Mouse (Mus musculus) erythroid progenitor cell, adult 5-6 weeks (primary cell): ENCODE measurements at regions not wholly inside any gene's neighbourhood (a gene's known extent, or its start where the extent isn't known, plus 50 kb on each side); places are given as distances from the start of the nearest gene placed in this dataset.

Experiments used
- ATAC-seq: replicated peaks from 2 replicates; pipeline ENCODE4 v1.8.0; 2016; ENCODE audit warnings: moderate number of reproducible peaks, mild to moderate bottlenecking, moderate TSS enrichment, inconsistent platforms; ENCODE audit not compliant: poor library complexity, low FRiP score, severe bottlenecking

GRCm38 (mm10) chr13:81852309-81852978 lies 69.6 kb downstream of the Cetn3 start:
- ATAC-seq: peak; percentile 95

GRCm38 (mm10) chr13:81856072-81856471 lies 73.2 kb downstream of the Cetn3 start:
- no peak for ATAC-seq

GRCm38 (mm10) chr13:81860683-81861082 lies 77.8 kb downstream of the Cetn3 start:
- ATAC-seq: no peak

DNA sequence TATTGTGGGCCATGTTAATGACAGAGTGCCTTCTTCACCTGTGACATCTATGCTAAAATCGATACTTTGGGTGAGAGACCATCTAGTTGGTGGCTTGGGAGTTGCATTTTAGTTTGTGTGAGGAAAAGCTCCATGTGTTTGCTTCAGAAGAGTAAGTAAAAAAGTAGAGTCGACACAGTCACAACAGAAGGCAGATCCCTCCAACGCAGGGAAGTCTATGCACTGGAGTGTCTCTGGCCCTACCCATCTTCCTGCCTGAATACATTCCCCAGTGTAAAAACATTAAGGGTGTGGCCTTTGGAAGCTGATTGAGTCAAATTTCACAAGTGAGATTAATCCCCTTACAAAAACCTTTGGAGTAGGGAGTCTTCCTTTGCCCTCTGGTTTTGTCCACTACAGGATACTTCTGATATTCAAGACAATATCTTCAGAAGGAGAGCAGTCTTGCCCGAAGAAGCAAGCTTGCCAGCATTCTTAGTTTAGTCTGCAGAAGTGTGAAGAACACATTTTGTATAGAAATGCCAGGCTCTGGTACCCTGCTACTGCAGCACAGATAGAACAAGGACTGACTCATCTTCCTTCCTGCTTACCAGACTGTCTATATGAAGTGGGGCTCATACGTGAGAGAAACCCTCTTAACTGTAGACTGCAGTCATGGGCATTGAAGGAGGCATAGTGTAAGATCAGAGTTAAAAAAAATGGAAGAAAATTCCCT lies 79.2 kb downstream of the Cetn3 start:
- no peak for ATAC-seq

- no peak for ATAC-seq
Measured at GRCm38 (mm10) chr13:81871226-81871625, 88.3 kb downstream of the Cetn3 start.

DNA sequence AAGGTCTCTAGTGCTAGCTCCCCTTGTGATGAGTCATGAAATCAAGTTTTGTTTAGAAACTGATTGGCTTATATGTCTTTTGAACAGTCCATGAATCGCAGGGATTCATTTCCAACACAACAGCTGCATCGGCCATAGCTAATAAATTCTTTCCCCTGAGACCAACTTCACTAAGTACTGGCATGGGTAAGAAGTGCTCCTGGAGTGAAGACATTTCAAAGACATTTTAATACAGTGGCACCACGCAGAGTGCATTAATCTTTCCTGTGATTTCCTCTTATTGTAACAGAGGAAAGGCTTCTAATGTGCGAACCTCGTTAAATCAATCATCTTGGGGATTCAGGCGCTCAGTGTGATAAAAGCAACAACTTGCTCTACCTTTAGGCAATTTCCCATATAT lies 103.0 kb downstream of the Cetn3 start:
- no peak for ATAC-seq

DNA sequence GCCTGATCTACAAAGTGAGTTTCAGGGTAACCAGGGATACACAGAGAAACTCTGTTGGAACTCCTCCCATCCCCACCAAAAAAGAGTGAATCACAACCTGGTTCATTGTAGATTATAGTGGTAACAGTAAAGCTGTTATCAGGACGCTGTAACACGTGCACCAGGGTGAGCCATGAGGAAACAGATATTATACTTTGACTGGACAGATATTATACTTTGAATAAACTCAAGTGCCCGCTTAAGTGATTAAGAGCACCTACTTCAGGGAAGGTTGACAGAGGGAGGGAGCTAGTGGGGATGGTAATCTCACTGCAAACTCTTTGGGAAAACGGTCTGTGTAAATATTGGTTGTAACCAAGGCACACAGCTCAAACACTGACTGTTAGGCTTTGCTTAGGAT lies 147.4 kb downstream of the Cetn3 start:
- no peak for ATAC-seq

DNA sequence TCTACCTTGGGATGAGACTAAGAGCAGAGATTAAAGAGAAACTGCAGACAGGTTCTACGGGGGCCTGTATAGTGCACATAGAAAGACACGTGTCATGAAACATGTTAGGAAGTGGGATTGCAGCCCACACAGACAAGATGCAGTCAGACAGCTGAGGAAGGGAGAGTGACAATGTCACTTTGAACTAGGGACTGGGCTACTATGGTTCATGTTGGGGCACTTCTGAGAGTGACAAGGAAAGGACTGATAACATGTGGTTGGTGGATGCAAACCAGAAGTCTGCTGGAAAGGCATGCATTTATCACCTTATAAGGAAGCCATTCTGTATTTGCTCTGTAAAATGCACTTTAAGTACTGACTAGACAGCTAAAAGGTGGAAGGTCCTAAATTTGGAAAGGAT lies 148.3 kb downstream of the Cetn3 start:
- ATAC-seq: no peak

DNA sequence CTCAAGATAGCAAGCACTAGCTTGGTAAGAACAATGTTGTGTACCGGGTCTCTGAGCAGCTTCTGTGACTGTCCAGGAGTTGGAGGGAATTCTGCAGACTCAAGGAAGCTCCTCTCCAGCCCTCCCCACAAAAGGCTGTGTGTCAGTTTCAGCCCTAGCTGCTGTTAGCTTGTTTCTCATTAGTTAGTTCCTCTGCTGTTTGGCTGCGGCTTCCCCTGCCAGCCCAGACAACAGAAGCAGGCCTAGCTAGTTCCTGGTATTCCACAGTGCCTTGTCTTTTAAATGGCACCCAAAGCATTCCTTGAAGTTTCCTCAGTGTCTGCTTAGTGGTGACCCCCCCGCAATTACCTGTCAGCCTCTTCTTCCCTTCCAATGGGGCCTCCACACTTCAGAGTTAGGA lies 154.2 kb downstream of the Cetn3 start:
- no peak for ATAC-seq

DNA sequence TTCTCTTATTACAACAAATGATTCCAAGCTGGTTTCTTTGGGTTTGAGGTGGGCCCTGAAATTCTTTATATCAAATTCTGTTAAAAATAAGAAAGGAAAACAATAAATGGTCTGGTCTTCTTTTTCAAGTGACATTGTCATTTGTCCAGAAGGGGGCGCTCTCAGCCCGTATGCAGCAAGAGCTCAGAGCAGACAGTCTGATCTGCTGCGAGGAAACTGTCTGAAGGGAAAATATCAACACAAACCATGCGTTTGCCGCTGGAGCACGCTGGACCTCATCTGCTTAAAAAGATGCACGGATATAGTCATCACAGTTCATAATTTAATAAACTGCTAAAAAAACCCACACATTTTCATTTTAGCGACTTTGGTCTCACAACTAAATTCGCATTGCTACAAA lies 161.2 kb downstream of the Cetn3 start:
- ATAC-seq: no peak

- no peak for ATAC-seq
Measured at GRCm38 (mm10) chr13:81944469-81944868, 161.6 kb downstream of the Cetn3 start.

- ATAC-seq: no peak
Measured at GRCm38 (mm10) chr13:81945741-81946140, 162.9 kb downstream of the Cetn3 start.

DNA sequence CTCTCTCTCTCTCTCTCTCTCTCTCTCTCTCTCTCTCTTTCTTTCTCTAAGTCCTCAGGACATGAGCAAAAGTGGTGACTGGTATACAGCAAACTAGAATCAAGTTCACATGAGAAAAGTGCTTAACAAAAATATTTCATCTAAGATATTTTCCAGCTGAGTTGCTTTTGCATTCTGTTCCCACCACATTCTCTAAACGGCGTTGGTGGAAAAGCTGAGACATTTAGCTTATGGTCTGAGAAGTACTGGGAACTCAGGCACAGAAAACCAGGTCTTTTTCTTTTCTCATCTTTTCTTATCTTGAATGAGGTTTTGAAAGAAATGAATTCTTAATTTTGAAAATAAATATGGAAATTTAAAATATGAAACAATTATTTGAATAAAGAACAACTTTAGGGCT lies 182.6 kb downstream of the Cetn3 start:
- ATAC-seq: no peak

DNA sequence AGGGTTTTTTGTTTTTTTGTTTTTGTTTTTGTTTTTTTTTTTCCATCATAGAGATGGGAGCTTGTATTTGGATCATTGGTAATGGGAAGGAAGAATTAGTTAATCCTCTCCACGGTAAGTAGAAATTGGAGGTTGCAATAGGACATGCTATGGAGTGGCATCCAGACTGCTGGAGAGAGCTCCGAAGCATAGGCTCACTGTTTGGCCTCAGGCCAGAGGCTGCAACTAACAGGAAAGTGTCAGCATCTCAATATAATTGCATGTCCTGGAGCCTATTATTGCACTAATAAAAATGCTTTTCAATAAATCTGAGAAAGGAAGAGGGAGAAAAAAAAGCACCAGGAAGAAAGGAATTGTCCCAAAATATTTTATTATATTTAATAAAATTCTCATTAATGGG lies 193.0 kb downstream of the Cetn3 start:
- ATAC-seq: no peak

DNA sequence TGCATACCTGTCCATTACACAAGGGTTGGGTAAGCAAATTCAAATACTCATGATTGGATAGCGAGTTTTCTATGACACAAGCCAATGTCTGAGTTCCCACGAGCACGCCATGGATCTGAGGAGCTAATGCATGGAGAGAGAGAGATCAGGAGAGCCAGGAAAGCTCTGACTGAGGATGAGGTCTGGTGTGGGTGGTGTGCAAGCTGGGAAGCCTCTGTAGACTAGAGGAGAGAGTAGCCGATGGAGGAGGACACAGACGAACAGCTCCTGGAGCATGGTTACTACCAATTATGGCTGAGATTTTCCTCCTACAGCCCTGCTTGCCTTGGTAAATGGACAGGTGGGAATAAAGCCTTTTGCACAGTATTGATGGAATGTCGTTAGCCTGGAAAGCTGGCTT lies 195.1 kb downstream of the Cetn3 start:
- ATAC-seq: no peak

- no peak for ATAC-seq
Measured at GRCm38 (mm10) chr13:81979289-81979688, 196.4 kb downstream of the Cetn3 start.

- ATAC-seq: no peak
Measured at GRCm38 (mm10) chr13:81980094-81980493, 197.2 kb downstream of the Cetn3 start.

DNA sequence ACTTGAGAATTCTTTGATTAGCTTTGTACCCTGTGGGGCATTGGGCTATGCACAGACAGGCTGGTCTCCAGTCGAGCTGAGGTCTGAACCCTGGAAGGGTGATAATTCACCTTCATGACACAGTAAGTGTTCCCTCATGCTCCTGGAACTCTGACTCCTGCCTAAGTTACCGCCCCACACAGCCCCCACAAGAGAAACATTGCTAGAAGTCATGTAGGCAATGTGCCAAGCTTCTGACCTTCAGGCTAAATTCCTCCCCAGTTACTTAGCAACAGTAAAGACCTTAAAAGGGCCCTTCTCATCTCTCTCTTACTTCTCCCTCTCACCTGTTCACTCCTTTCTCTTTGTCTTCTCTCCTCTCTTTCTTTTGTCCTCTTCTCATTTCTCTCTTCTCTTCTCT lies 199.6 kb downstream of the Cetn3 start:
- no peak for ATAC-seq

- ATAC-seq: no peak
Measured at GRCm38 (mm10) chr13:82000681-82001212, 217.9 kb downstream of the Cetn3 start.

- ATAC-seq: no peak
Measured at GRCm38 (mm10) chr13:82005929-82006726, 223.3 kb downstream of the Cetn3 start.

DNA sequence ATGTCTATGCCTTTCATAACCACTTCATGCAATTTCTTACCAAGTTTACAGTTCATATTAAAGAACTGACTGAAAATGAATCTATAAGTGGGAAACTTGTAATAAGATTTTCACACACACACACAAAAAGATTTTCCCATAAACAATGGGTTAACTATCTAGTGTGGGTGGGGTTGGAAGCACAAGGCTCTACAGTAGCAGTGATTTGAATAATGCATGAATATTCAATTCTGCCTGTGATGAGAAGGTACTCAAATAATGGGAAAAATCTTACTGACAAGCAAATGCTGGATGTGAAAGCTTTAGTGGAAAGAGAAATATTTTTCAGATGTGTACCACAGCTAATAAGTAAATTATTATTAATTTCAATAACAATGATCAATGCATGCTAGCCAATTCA lies 224.3 kb downstream of the Cetn3 start:
- no peak for ATAC-seq
